Mouse (Mus musculus): ENCODE data around the gene Cyb561d1. TPM values are rescaled to one million over a fixed set of nuclear protein-coding genes. Genes with fewer than 3 reads are reported as not detected.

Cyb561d1 gene
- polyA plus RNA-seq, 1 experiment, result 3.2 TPM

GRCm38 (mm10) chr3:108187111-108187795 lies 13.8 kb downstream of the Cyb561d1 start:
- H3K4me3 ChIP-seq, result peak overlapping the region; percentile 17
- H3K79me2 ChIP-seq (ENCODE audit: control insufficient read depth, insufficient read depth), result no peaks in the 10 kb centered on the region
- no peak overlapping the region for H3ac ChIP-seq (ENCODE audit: control insufficient read depth, insufficient read length)
- H3K27me3 ChIP-seq (ENCODE audit: control insufficient read depth, insufficient read depth, insufficient read length), result no peaks in the 10 kb centered on the region
- no peak for TF ChIP-seq POLR2AphosphoS2 (IDR thresholded peaks at IDR 0.05; ENCODE audit: insufficient read length, low read depth)
- peak in 2 of 3 experiments; percentile 69 to 76 for TF ChIP-seq MYOD1 (IDR thresholded peaks at IDR 0.05; ENCODE audit: control insufficient read depth in 1 of 3, insufficient read length in 2 of 3, low read depth in 2 of 3)
- TF ChIP-seq TCF3 (IDR thresholded peaks at IDR 0.05; ENCODE audit: insufficient read length, low read depth), result peak; percentile 25
- TF ChIP-seq MYOG (IDR thresholded peaks at IDR 0.05; ENCODE audit: control insufficient read depth in 1 of 3, insufficient read depth in 1 of 3, insufficient read length in 2 of 3, low read depth in 2 of 3), result peak in 2 of 3 experiments; percentile 78 to 90
- H3K36me3 ChIP-seq (ENCODE audit: control insufficient read depth, insufficient read depth), result no peaks in the 10 kb centered on the region
- peak overlapping the region; percentile 49 for H3K4me2 ChIP-seq (ENCODE audit: low read depth)

- peak within 1 kb of the TSS; percentile 44 for H3ac ChIP-seq (ENCODE audit: control insufficient read depth, insufficient read length)
- peak within 1 kb of the TSS; percentile 78 for H3K4me2 ChIP-seq (ENCODE audit: low read depth)
- H3K27me3 ChIP-seq (ENCODE audit: control insufficient read depth, insufficient read depth, insufficient read length), result no peaks in the 10 kb centered on the region
- no peaks in the 10 kb centered on the region for H3K36me3 ChIP-seq (ENCODE audit: control insufficient read depth, insufficient read depth)
- TF ChIP-seq MYOG (IDR thresholded peaks at IDR 0.05; ENCODE audit: control insufficient read depth in 1 of 3, insufficient read depth in 1 of 3, insufficient read length in 2 of 3, low read depth in 2 of 3) (peak in 1 of 3 experiments; percentile 25), TCF3 (IDR thresholded peaks at IDR 0.05; ENCODE audit: insufficient read length, low read depth) (no peak), E2F4 (IDR thresholded peaks at IDR 0.05; ENCODE audit: insufficient read depth) (no peak), MAX (IDR thresholded peaks at IDR 0.05; ENCODE audit: low read depth) (no peak), MYOD1 (IDR thresholded peaks at IDR 0.05; ENCODE audit: control insufficient read depth in 1 of 3, insufficient read length in 2 of 3, low read depth in 2 of 3) (no peak), POLR2A (IDR thresholded peaks at IDR 0.05; ENCODE audit: insufficient read length, low read depth) (peak; percentile 42), SRF (IDR thresholded peaks at IDR 0.05; ENCODE audit: control insufficient read depth, insufficient read length, low read depth) (no peak), USF1 (IDR thresholded peaks at IDR 0.05; ENCODE audit: low read depth) (no peak), POLR2AphosphoS2 (IDR thresholded peaks at IDR 0.05; ENCODE audit: insufficient read length, low read depth) (no peak), CEBPB (IDR thresholded peaks at IDR 0.05; ENCODE audit: insufficient read depth, poor library complexity, severe bottlenecking) (no peak), TCF12 (IDR thresholded peaks at IDR 0.05; ENCODE audit: insufficient read depth, poor library complexity, severe bottlenecking) (no peak)
- H3K79me2 ChIP-seq (ENCODE audit: control insufficient read depth, insufficient read depth), result no peaks in the 10 kb centered on the region
- peak within 1 kb of the TSS; percentile 17 for H3K4me3 ChIP-seq
Measured at GRCm38 (mm10) chr3:108186098-108187047, 14.6 kb downstream of the Cyb561d1 start, which contains the start of gene Amigo1. TSS of gene Amigo1 (plus strand) at chr3:108186335.

GRCm38 (mm10) chr3:108185460-108186097 lies 15.4 kb downstream of the Cyb561d1 start:
- H3K4me3 ChIP-seq, result peak overlapping the region; percentile 17
- peak overlapping the region; percentile 44 for H3ac ChIP-seq (ENCODE audit: control insufficient read depth, insufficient read length)
- TF ChIP-seq MYOG (IDR thresholded peaks at IDR 0.05; ENCODE audit: control insufficient read depth in 1 of 3, insufficient read depth in 1 of 3, insufficient read length in 2 of 3, low read depth in 2 of 3) (no peak), POLR2A (IDR thresholded peaks at IDR 0.05; ENCODE audit: insufficient read length, low read depth) (no peak), TCF3 (IDR thresholded peaks at IDR 0.05; ENCODE audit: insufficient read length, low read depth) (no peak), MYOD1 (IDR thresholded peaks at IDR 0.05; ENCODE audit: control insufficient read depth in 1 of 3, insufficient read length in 2 of 3, low read depth in 2 of 3) (no peak), TCF12 (IDR thresholded peaks at IDR 0.05; ENCODE audit: insufficient read depth, poor library complexity, severe bottlenecking) (no peak), SRF (IDR thresholded peaks at IDR 0.05; ENCODE audit: control insufficient read depth, insufficient read length, low read depth) (no peak), E2F4 (IDR thresholded peaks at IDR 0.05; ENCODE audit: insufficient read depth) (no peak), USF1 (IDR thresholded peaks at IDR 0.05; ENCODE audit: low read depth) (no peak), REST (IDR thresholded peaks at IDR 0.05; ENCODE audit: insufficient read depth, insufficient read length) (no peak)
- H3K36me3 ChIP-seq (ENCODE audit: control insufficient read depth, insufficient read depth), result no peaks in the 10 kb centered on the region
- H3K4me2 ChIP-seq (ENCODE audit: low read depth), result peak overlapping the region; percentile 78
- no peaks in the 10 kb centered on the region for H3K79me2 ChIP-seq (ENCODE audit: control insufficient read depth, insufficient read depth)
- H3K27me3 ChIP-seq (ENCODE audit: control insufficient read depth, insufficient read depth, insufficient read length), result peaks cover under 1% of the 10 kb centered on the region

GRCm38 (mm10) chr3:108184742-108185141 lies 16.3 kb downstream of the Cyb561d1 start:
- Histone ChIP-seq H3K36me3 (ENCODE audit: control insufficient read depth, insufficient read depth) (no peaks in the 10 kb centered on the region), H3K27me3 (ENCODE audit: control insufficient read depth, insufficient read depth, insufficient read length) (peaks cover 5% of the 10 kb centered on the region), H3ac (ENCODE audit: control insufficient read depth, insufficient read length) (no peak overlapping the region), H3K4me2 (ENCODE audit: low read depth) (no peak overlapping the region), H3K79me2 (ENCODE audit: control insufficient read depth, insufficient read depth) (no peaks in the 10 kb centered on the region), H3K4me3 (no peak overlapping the region)
- no peak for TF ChIP-seq POLR2A (IDR thresholded peaks at IDR 0.05; ENCODE audit: insufficient read length, low read depth)
- no peak for TF ChIP-seq MYOG (IDR thresholded peaks at IDR 0.05; ENCODE audit: control insufficient read depth in 1 of 3, insufficient read depth in 1 of 3, insufficient read length in 2 of 3, low read depth in 2 of 3)
- TF ChIP-seq POLR2AphosphoS2 (IDR thresholded peaks at IDR 0.05; ENCODE audit: insufficient read length, low read depth), result no peak
- TF ChIP-seq E2F4 (IDR thresholded peaks at IDR 0.05; ENCODE audit: insufficient read depth), result no peak
- no peak for TF ChIP-seq MAX (IDR thresholded peaks at IDR 0.05; ENCODE audit: low read depth)
- no peak for TF ChIP-seq TCF12 (IDR thresholded peaks at IDR 0.05; ENCODE audit: insufficient read depth, poor library complexity, severe bottlenecking)
- no peak for TF ChIP-seq REST (IDR thresholded peaks at IDR 0.05; ENCODE audit: insufficient read depth, insufficient read length)
- no peak for TF ChIP-seq SRF (IDR thresholded peaks at IDR 0.05; ENCODE audit: control insufficient read depth, insufficient read length, low read depth)
- no peak for TF ChIP-seq TCF3 (IDR thresholded peaks at IDR 0.05; ENCODE audit: insufficient read length, low read depth)
- no peak for TF ChIP-seq CEBPB (IDR thresholded peaks at IDR 0.05; ENCODE audit: insufficient read depth, poor library complexity, severe bottlenecking)
- no peak for TF ChIP-seq USF1 (IDR thresholded peaks at IDR 0.05; ENCODE audit: low read depth)

Data from myocyte (in vitro differentiated cells).